Mouse (Mus musculus) CH12.LX (cell line): ENCODE results near the gene Gars. TPM values are rescaled to one million over a fixed set of nuclear protein-coding genes. Genes with fewer than 3 reads are reported as not detected.

Source experiments
- DNase-seq: peaks from one replicate; pipeline ENCODE4 v3.0.0-alpha.2; 2013; ENCODE audit errors: extremely low read depth
- H3K27ac ChIP-seq: 2 replicates; pipeline ENCODE4 v1.5.1; 2012; ENCODE audit warnings: low read depth, mild to moderate bottlenecking, control low read depth, moderate library complexity; ENCODE audit not compliant: insufficient read depth
- H3K27me3 ChIP-seq: replicated peaks from 2 replicates; pipeline ENCODE3; 2012; ENCODE audit warnings: inconsistent platforms
- H3K36me3 ChIP-seq, 2 experiments: replicated peaks in 1 of 2; 2 replicates each; pipeline versions ENCODE3 to v1.6.1; 2012; ENCODE audit warnings: inconsistent platforms in 1 of 2, low read length in 1 of 2, mild to moderate bottlenecking in 1 of 2, mixed read lengths in 1 of 2, moderate library complexity in 1 of 2; ENCODE audit not compliant: control insufficient read depth in 1 of 2, insufficient read depth in 1 of 2
- H3K4me1 ChIP-seq, 2 experiments: 2 replicates each; pipeline ENCODE4 v1.6.1; 2012; ENCODE audit warnings: inconsistent platforms in 1 of 2, moderate library complexity in 1 of 2; ENCODE audit not compliant: insufficient read depth in 2 of 2, control insufficient read depth in 1 of 2
- H3K4me2 ChIP-seq: 2 replicates; pipeline ENCODE4 v1.6.1; 2012; ENCODE audit warnings: low read depth, mild to moderate bottlenecking, control low read depth; ENCODE audit not compliant: poor library complexity, insufficient read depth, severe bottlenecking
- H3K4me3 ChIP-seq, 3 experiments: fragments of 150-350 bp in 1 of 3; sonication (generic) in 1 of 3; replicated peaks in 1 of 3; 2 replicates each; pipeline versions ENCODE3 to v1.5.1; 2011 to 2012; ENCODE audit warnings: low read depth in 2 of 3, low read length in 2 of 3, mild to moderate bottlenecking in 2 of 3, moderate library complexity in 2 of 3, control low read depth in 1 of 3, improper control_type of control experiment in 1 of 3, inconsistent platforms in 1 of 3, mixed read lengths in 1 of 3; ENCODE audit not compliant: poor library complexity in 1 of 3
- H3K79me2 ChIP-seq: replicated peaks from 2 replicates; pipeline ENCODE4 v1.6.1; 2012; ENCODE audit warnings: mild to moderate bottlenecking, moderate library complexity; ENCODE audit not compliant: control insufficient read depth, poor library complexity, insufficient read depth, severe bottlenecking; ENCODE audit errors: extremely low read depth
- H3K9ac ChIP-seq: 2 replicates; pipeline ENCODE4 v1.6.1; 2012; ENCODE audit warnings: low read depth, mild to moderate bottlenecking, control low read depth, moderate library complexity; ENCODE audit not compliant: insufficient read depth
- H3K9me3 ChIP-seq: replicated peaks from 2 replicates; pipeline ENCODE3; 2012; ENCODE audit warnings: low read length, inconsistent platforms, mixed read lengths
- BHLHE40 ChIP-seq: IDR thresholded peaks from 2 replicates; pipeline ENCODE4 v1.6.1; 2011; ENCODE audit warnings: mild to moderate bottlenecking, low read depth, low read length, improper control_type of control experiment
- CHD2 ChIP-seq: IDR thresholded peaks from 2 replicates; pipeline ENCODE4 v1.6.1; 2011; ENCODE audit warnings: low read length, improper control_type of control experiment
- CTCF ChIP-seq, 2 experiments: IDR thresholded peaks in 1 of 2; conservative IDR thresholded peaks in 1 of 2; 2 replicates each; pipeline ENCODE4 v1.5.1; 2011 to 2012; ENCODE audit warnings: low read depth in 2 of 2, low read length in 2 of 2, improper control_type of control experiment in 1 of 2, inconsistent platforms in 1 of 2, mild to moderate bottlenecking in 1 of 2, moderate library complexity in 1 of 2
- E2F4 ChIP-seq: IDR thresholded peaks from 2 replicates; pipeline ENCODE4 v1.6.1; 2011; ENCODE audit warnings: low read depth, low read length, improper control_type of control experiment; ENCODE audit not compliant: insufficient replicate concordance
- GABPA ChIP-seq: IDR thresholded peaks from 2 replicates; pipeline ENCODE4 v1.6.1; 2012; ENCODE audit warnings: low read depth, low read length, improper control_type of control experiment, inconsistent platforms; ENCODE audit not compliant: insufficient replicate concordance
- HCFC1 ChIP-seq: IDR thresholded peaks from 2 replicates; pipeline ENCODE4 v1.6.1; 2012; ENCODE audit warnings: low read depth, mild to moderate bottlenecking, inconsistent platforms, low read length, improper control_type of control experiment
- IRF4 ChIP-seq: IDR thresholded peaks from 2 replicates; pipeline ENCODE4 v1.6.1; 2014; ENCODE audit warnings: low read depth, mild to moderate bottlenecking, inconsistent platforms, low read length, improper control_type of control experiment
- JUND ChIP-seq: conservative IDR thresholded peaks from 2 replicates; pipeline ENCODE4 v1.6.1; 2011; ENCODE audit warnings: low read depth, low read length, improper control_type of control experiment
- KAT2A ChIP-seq: IDR thresholded peaks from 2 replicates; pipeline ENCODE4 v1.6.1; 2012; ENCODE audit warnings: low read length, improper control_type of control experiment, inconsistent platforms; ENCODE audit not compliant: insufficient replicate concordance
- MAFK ChIP-seq: IDR thresholded peaks from 2 replicates; pipeline ENCODE4 v1.6.1; 2011; ENCODE audit warnings: low read length, improper control_type of control experiment; ENCODE audit not compliant: insufficient replicate concordance
- MAZ ChIP-seq: IDR thresholded peaks from 2 replicates; pipeline ENCODE4 v1.6.1; 2012; ENCODE audit warnings: low read depth, mild to moderate bottlenecking, inconsistent platforms, low read length, improper control_type of control experiment, moderate library complexity
- MXI1 ChIP-seq: IDR thresholded peaks from 2 replicates; pipeline ENCODE4 v1.6.1; 2011; ENCODE audit warnings: mild to moderate bottlenecking, low read depth, low read length, improper control_type of control experiment
- NELFE ChIP-seq: IDR thresholded peaks from 2 replicates; pipeline ENCODE4 v1.6.1; 2011; ENCODE audit warnings: low read depth, low read length, improper control_type of control experiment
- NRF1 ChIP-seq: IDR thresholded peaks from 2 replicates; pipeline ENCODE4 v1.6.1; 2014; ENCODE audit warnings: low read depth, mild to moderate bottlenecking, inconsistent platforms, low read length, improper control_type of control experiment, moderate library complexity
- PAX5 ChIP-seq: IDR thresholded peaks from 2 replicates; pipeline ENCODE4 v1.6.1; 2012; ENCODE audit warnings: low read length, inconsistent platforms, mixed read lengths
- POLR2AphosphoS2 ChIP-seq: IDR thresholded peaks from 2 replicates; pipeline ENCODE4 v1.6.1; 2011; ENCODE audit warnings: low read depth, low read length, improper control_type of control experiment
- RCOR1 ChIP-seq: conservative IDR thresholded peaks from 2 replicates; pipeline ENCODE4 v1.6.1; 2012; ENCODE audit warnings: low read depth, mild to moderate bottlenecking, inconsistent platforms, low read length, improper control_type of control experiment
- SIN3A ChIP-seq: IDR thresholded peaks from 2 replicates; pipeline ENCODE4 v1.6.1; 2012; ENCODE audit warnings: low read length, improper control_type of control experiment, inconsistent platforms
- SMC3 ChIP-seq: IDR thresholded peaks from 2 replicates; pipeline ENCODE4 v1.6.1; 2011; ENCODE audit warnings: low read depth, low read length, improper control_type of control experiment
- UBTF ChIP-seq: IDR thresholded peaks from 2 replicates; pipeline ENCODE4 v1.6.1; 2012; ENCODE audit warnings: low read depth, mild to moderate bottlenecking, inconsistent platforms, low read length, improper control_type of control experiment, moderate library complexity
- USF2 ChIP-seq: conservative IDR thresholded peaks from 2 replicates; pipeline ENCODE4 v1.6.1; 2011; ENCODE audit warnings: low read depth, low read length, improper control_type of control experiment
- ZKSCAN1 ChIP-seq: IDR thresholded peaks from 2 replicates; pipeline ENCODE4 v1.6.1; 2012; ENCODE audit warnings: low read depth, inconsistent platforms, low read length, improper control_type of control experiment, borderline replicate concordance
- ZMIZ1 ChIP-seq: IDR thresholded peaks from 2 replicates; pipeline ENCODE4 v1.6.1; 2012; ENCODE audit warnings: low read depth, mild to moderate bottlenecking, inconsistent platforms, low read length, improper control_type of control experiment
- ZNF384 ChIP-seq: IDR thresholded peaks from 2 replicates; pipeline ENCODE4 v1.6.1; 2012; ENCODE audit warnings: low read depth, low read length, improper control_type of control experiment, inconsistent platforms
- dilution Hi-C: fragments of 300-500 bp; cut with MboI; formaldehyde crosslinking; loops from 2 replicates; pipeline ENCODE4 v1.14.3; 2020; ENCODE audit warnings: low sequenced_read_pairs; ENCODE audit not compliant: extremely low pct_unique_long_range_greater_than_20kb, extremely low pct_ligation_motif_present
- in situ Hi-C: fragments of 300-500 bp; cut with MboI; formaldehyde crosslinking; loops from 3 replicates; pipeline ENCODE4 v1.14.3; 2019; ENCODE audit warnings: low sequenced_read_pairs, low pct_ligation_motif_present, low pct_unique_long_range_greater_than_20kb, mixed read lengths
- polyA plus RNA-seq: library from polyadenylated mRNA; unstranded; fragments of >175 nt; gene quantifications from 2 replicates; pipeline ENCODE4 v1.2.1, GENCODE M21; 2012; ENCODE audit warnings: low read depth; ENCODE audit not compliant: insufficient read length
- total RNA-seq, 2 experiments: library from RNA; depleted of rRNA; stranded (reverse); fragments of 300-350 nt in 1 of 2; fragments of >200 nt in 1 of 2; gene quantifications; 2 replicates each; pipeline ENCODE4 v1.2.3; 2012 to 2014

The Gars gene
- total and polyA plus RNA-seq, 3 experiments = 329 to 457 (median 341) TPM

- Histone ChIP-seq H3K79me2 (no peaks in the 10 kb centered on the region), H3K27ac (no peak overlapping the region), H3K36me3 (no peaks in the 10 kb centered on the region), H3K4me3 (no peak overlapping the region), H3K9me3 (no peaks in the 10 kb centered on the region)
- dilution Hi-C loops = no loop called here
- in situ Hi-C loops = no loop called here
- TF ChIP-seq PAX5 (no peak), NRF1 (no peak), GABPA (no peak), SIN3A (no peak), E2F4 (no peak), CTCF (conservative IDR thresholded peaks at IDR 0.05 in 1 of 2, IDR thresholded peaks at IDR 0.05 in 1 of 2; ENCODE audit: low read depth in 2 of 2, low read length in 2 of 2) (no peak), KAT2A (no peak), MXI1 (no peak), RCOR1 (no peak), HCFC1 (no peak), NELFE (no peak), MAFK (no peak), MAZ (no peak), ZMIZ1 (no peak), IRF4 (no peak), ZKSCAN1 (no peak), BHLHE40 (no peak), UBTF (no peak)
- TF ChIP-seq, all 38 proteins: peak for 0
- H3K27me3 ChIP-seq = no peaks in the 10 kb centered on the region
- peaks cover 3 to 12% of the 10 kb centered on the region in 2 experiments for H3K4me1 ChIP-seq
- H3K9ac ChIP-seq = no peak overlapping the region
- no peak for DNase-seq
- H3K4me2 ChIP-seq = no peak overlapping the region
Observed at GRCm38 (mm10) chr6:54996361-54996760, 41.4 kb upstream of the Gars start.

- Histone ChIP-seq H3K36me3 (no peaks in the 10 kb centered on the region), H3K4me3 (no peak overlapping the region), H3K27ac (no peak overlapping the region), H3K9ac (no peak overlapping the region), H3K27me3 (no peaks in the 10 kb centered on the region), H3K79me2 (no peaks in the 10 kb centered on the region), H3K9me3 (no peaks in the 10 kb centered on the region), H3K4me1 (peaks cover 0 to 3% of the 10 kb centered on the region in 2 experiments; a peak in 2 of 4 replicates), H3K4me2 (no peak overlapping the region)
- dilution Hi-C loops (no loop called here), in situ Hi-C loops (no loop called here)
- DNase-seq = no peak
- TF ChIP-seq ZNF384 (no peak), HCFC1 (no peak), SIN3A (no peak), NRF1 (no peak), SMC3 (no peak), USF2 (no peak), POLR2AphosphoS2 (no peak), JUND (no peak), CHD2 (no peak), UBTF (no peak)
Observed at GRCm38 (mm10) chr6:54997726-54998125, 40.1 kb upstream of the Gars start.
